Mouse (Mus musculus) erythroid progenitor cell, adult 5-6 weeks (primary cell): ENCODE results near the gene Susd1. TPM values are rescaled to one million over a fixed set of nuclear protein-coding genes. Genes with fewer than 3 reads are reported as not detected.

Experiments
- total RNA-seq, 2 experiments: library from RNA; stranded (forward) in 1 of 2; stranded (reverse) in 1 of 2; fragments of 150-400 nt in 1 of 2; fragments of 186-747, 209-891 nt in 1 of 2; gene quantifications; 2 replicates each; pipeline versions ENCODE4 v1.2.3 to v1.2.4; 2015 to 2017; ENCODE audit warnings: low replicate concordance in 2 of 2

Gene Susd1
- total RNA-seq, 2 experiments from 2014 or later: 24.7 to 42.8 TPM

Other genes with a start within 250 kb of the Susd1 start
- gene Ugcg, start 249.4 kb downstream of the Susd1 start, total RNA-seq (2015; ENCODE audit: low replicate concordance): 44.4 and 45.4 TPM in 2 replicates
- 22.7 and 27.7 TPM in 2 replicates for gene Ugcg, start 249.4 kb downstream of the Susd1 start, total RNA-seq (2017; ENCODE audit: low replicate concordance)
- gene Ptbp3, start 110.7 kb upstream of the Susd1 start, total RNA-seq (2015; ENCODE audit: low replicate concordance): 256 and 320 TPM in 2 replicates
- gene Ptbp3, start 110.7 kb upstream of the Susd1 start, total RNA-seq (2017; ENCODE audit: low replicate concordance): 179 and 231 TPM in 2 replicates
- gene Hsdl2, start 142.9 kb upstream of the Susd1 start, total RNA-seq (2015; ENCODE audit: low replicate concordance): 13.8 and 19.1 TPM in 2 replicates
- 11.8 and 20.7 TPM in 2 replicates for gene Hsdl2, start 142.9 kb upstream of the Susd1 start, total RNA-seq (2017; ENCODE audit: low replicate concordance)
- gene E130308A19Rik, start 187.6 kb upstream of the Susd1 start, total RNA-seq (2015; ENCODE audit: low replicate concordance): 4.7 and 6.7 TPM in 2 replicates
- gene E130308A19Rik, start 187.6 kb upstream of the Susd1 start, total RNA-seq (2017; ENCODE audit: low replicate concordance): 2.8 and 5.3 TPM in 2 replicates